Comparison of ENCODE assay signal across 7 mouse cellular contexts in genomic region chr12:44330216-44330719, GRCm38 (mm10). TPM values are rescaled to one million over a fixed set of nuclear protein-coding genes. Genes with fewer than 3 reads are reported as not detected.
DNase-seq lines count a peak whose midpoint lies in the region; ATAC-seq and TF ChIP-seq lines count a peak whose summit lies in the region.

No protein-coding gene starts in this region.

- peak; percentile 12; the same call in 1 of the 2 replicates for TF ChIP-seq CTCF in lung, embryonic 14.5 days (IDR thresholded peaks at IDR 0.05; ENCODE audit: low read depth)
- TF ChIP-seq CTCF in midbrain, postnatal 0 days (IDR thresholded peaks at IDR 0.05) = peak; percentile 46

- H3K9me3 ChIP-seq in lung, embryonic 14.5 days (ENCODE audit: low read depth, low read length) = no peaks in the 10 kb centered on the region
- no peaks in the 10 kb centered on the region for H3K9me3 ChIP-seq in hindbrain, embryonic 13.5 days
- no peaks in the 10 kb centered on the region for H3K9me3 ChIP-seq in midbrain, postnatal 0 days (ENCODE audit: low read length)

- H3K4me3 ChIP-seq in lung, embryonic 14.5 days (ENCODE audit: low read depth, low read length) = peak overlapping the region; percentile 61
- peak overlapping the region; percentile 82 for H3K4me3 ChIP-seq in hindbrain, embryonic 13.5 days
- H3K4me3 ChIP-seq in midbrain, postnatal 0 days (ENCODE audit: low read depth, low read length) = peak overlapping the region; percentile 84

- peak overlapping the region; percentile 55; the same call in 1 of the 2 replicates for H3K9ac ChIP-seq in lung, embryonic 14.5 days
- peak overlapping the region; percentile 91 for H3K9ac ChIP-seq in hindbrain, embryonic 13.5 days
- peak overlapping the region; percentile 79 for H3K9ac ChIP-seq in midbrain, postnatal 0 days (replicated peaks; ENCODE audit: low read length, poor library complexity, severe bottlenecking)

- DNase-seq in lung, embryonic 14.5 days = peak; percentile 29
- DNase-seq in lung, postnatal 4 days = no peak
- peak; percentile 43 for DNase-seq in embryo, embryonic 10 days (ENCODE audit: low spot score)
- peak; percentile 52 for DNase-seq in midbrain, postnatal 0 days (ENCODE audit: low spot score)
- no peak for DNase-seq in thymus, postnatal 36 days

- H3K36me3 ChIP-seq in lung, embryonic 14.5 days (ENCODE audit: insufficient read depth) = no peaks in the 10 kb centered on the region
- no peaks in the 10 kb centered on the region for H3K36me3 ChIP-seq in hindbrain, embryonic 13.5 days
- no peaks in the 10 kb centered on the region for H3K36me3 ChIP-seq in midbrain, postnatal 0 days (ENCODE audit: insufficient read depth, low read length)

- no peak overlapping the region for H3K27ac ChIP-seq in lung, embryonic 14.5 days (ENCODE audit: low read depth)
- H3K27ac ChIP-seq in hindbrain, embryonic 13.5 days = peak overlapping the region; percentile 97
- peak overlapping the region; percentile 85 for H3K27ac ChIP-seq in midbrain, postnatal 0 days (ENCODE audit: low read depth, low read length)

- ATAC-seq in lung, embryonic 14.5 days (ENCODE audit: insufficient read depth) = no peak
- peak; percentile 21 for ATAC-seq in hindbrain, embryonic 13.5 days (ENCODE audit: low FRiP score)
- no peak for ATAC-seq in midbrain, postnatal 0 days (ENCODE audit: low FRiP score)
- no peak for ATAC-seq in erythroid progenitor cell, adult 5-6 weeks (replicated peaks; ENCODE audit: low FRiP score, poor library complexity, severe bottlenecking)

- 4% methylated on average over 9 of the region's 9 CpGs for WGBS in lung, embryonic 14.5 days
- WGBS in hindbrain, embryonic 13.5 days = 0% methylated on average over 9 of the region's 9 CpGs
- 0% methylated on average over 9 of the region's 9 CpGs for WGBS in midbrain, postnatal 0 days

- H3K4me2 ChIP-seq in lung, embryonic 14.5 days = peak overlapping the region; percentile 99
- H3K4me2 ChIP-seq in hindbrain, embryonic 13.5 days = peak overlapping the region; percentile 70
- peak overlapping the region; percentile 75 for H3K4me2 ChIP-seq in midbrain, postnatal 0 days (ENCODE audit: low read depth, low read length, poor library complexity, severe bottlenecking)

- H3K4me1 ChIP-seq in lung, embryonic 14.5 days (ENCODE audit: insufficient read depth) = no peaks in the 10 kb centered on the region
- H3K4me1 ChIP-seq in hindbrain, embryonic 13.5 days (replicated peaks) = peaks cover 34% of the 10 kb centered on the region
- H3K4me1 ChIP-seq in midbrain, postnatal 0 days (ENCODE audit: insufficient read depth, low read length) = peaks cover 10% of the 10 kb centered on the region; the same call in 1 of the 2 replicates

- 0 out of 2 replicates have a peak, but pooled peaks cover 3% of the 10 kb centered on the region for H3K27me3 ChIP-seq in lung, embryonic 14.5 days (ENCODE audit: insufficient read depth, low read length)
- no peaks in the 10 kb centered on the region for H3K27me3 ChIP-seq in hindbrain, embryonic 13.5 days
- H3K27me3 ChIP-seq in midbrain, postnatal 0 days (ENCODE audit: insufficient read depth, low read length) = no peaks in the 10 kb centered on the region

RNA-seq across cellular contexts. Expression of gene Nrcam, which starts 1.6 kb away (rescaled TPM):
- polyA plus RNA-seq in lung, embryonic 14.5 days (2014; fragmentation: Nextera tagmentation; extraction: Ambion mirVana) = 19.8 and 20.6 TPM in 2 replicates
- 132 and 133 TPM in 2 replicates for polyA plus RNA-seq in hindbrain, embryonic 13.5 days (2015; fragmentation: Nextera tagmentation; extraction: Ambion mirVana)
- total RNA-seq in midbrain, postnatal 0 days (2014; rRNA removed) = 173 and 193 TPM in 2 replicates
- polyA plus RNA-seq in midbrain, postnatal 0 days (2015; fragmentation: Nextera tagmentation; extraction: Ambion mirVana) = 95.3 and 109 TPM in 2 replicates
- total RNA-seq in erythroid progenitor cell, adult 5-6 weeks (2015; ENCODE audit: low replicate concordance) = not detected in 2 replicates
- 0.15 TPM in 1 of 2 replicates, not detected in the other for total RNA-seq in erythroid progenitor cell, adult 5-6 weeks (2017; ENCODE audit: low replicate concordance)

Comparison
In these comparisons a context has a peak if more than half of its experiments do, and no peak if none do; other contexts are left out.
1. DNase-seq: peak in lung, embryonic 14.5 days (single experiment), embryo, embryonic 10 days (single experiment) and midbrain, postnatal 0 days (single experiment); none in lung, postnatal 4 days (0 of 2) and thymus, postnatal 36 days (0 of 2).
2. Peak in every context shown above with its lines, with median percentiles within 50 percentile points of each other: H3K4me2 ChIP-seq, H3K4me3 ChIP-seq and H3K9ac ChIP-seq.